Mouse (Mus musculus): Measurements from ENCODE around the gene Dis3l2.

GRCm38 (mm10) chr1:87020714-87021113, 317.1 kb downstream of the Dis3l2 start:
- no peak for TF ChIP-seq ZNF384 (IDR thresholded peaks at IDR 0.05; ENCODE audit: low read depth, low read length)
- no peak for TF ChIP-seq ZC3H11A (IDR thresholded peaks at IDR 0.05; ENCODE audit: borderline replicate concordance, low read depth, low read length)

All from ES-E14 (cell line).